Mouse (Mus musculus) intestine, embryonic 14.5 days (tissue): ENCODE measurements around the gene Srrm2. TPM values are rescaled to one million over a fixed set of nuclear protein-coding genes. Genes with fewer than 3 reads are reported as not detected.
"Not testable (repeated sequence)": the region's sequence is repeated elsewhere in the genome, so short reads cannot be mapped to it uniquely, and the experiment has no call there.

ENCODE experiments used
- ATAC-seq: fragments of 200-750 bp; cut with Nextera tagmentation; replicated peaks from 2 replicates; pipeline ENCODE4 v1.8.0; 2017; ENCODE audit warnings: low read depth, moderate number of reproducible peaks, moderate TSS enrichment, moderate library complexity; ENCODE audit not compliant: low FRiP score, low TSS enrichment
- DNase-seq: peaks from one replicate; pipeline ENCODE4 v3.0.0-alpha.2; 2018; ENCODE audit warnings: low spot score
- H3K27ac ChIP-seq: fragments of 300-500 bp; sonication (generic); 2 replicates; pipeline ENCODE4 v1.5.1; 2014; ENCODE audit warnings: low read depth, mild to moderate bottlenecking, control low read depth
- H3K27me3 ChIP-seq: fragments of 300-500 bp; sonication (generic); replicated peaks from 2 replicates; pipeline ENCODE4 v1.6.1; 2014; ENCODE audit warnings: low read length, control low read depth; ENCODE audit not compliant: control insufficient read depth, insufficient read depth
- H3K36me3 ChIP-seq: fragments of 300-500 bp; sonication (generic); 2 replicates; pipeline ENCODE4 v1.6.1; 2014; ENCODE audit warnings: low read length, control low read depth; ENCODE audit not compliant: control insufficient read depth, insufficient read depth
- H3K4me1 ChIP-seq: fragments of 300-500 bp; sonication (generic); replicated peaks from 2 replicates; pipeline ENCODE4 v1.6.1; 2014; ENCODE audit warnings: low read length, control low read depth, mixed read lengths; ENCODE audit not compliant: control insufficient read depth, insufficient read depth
- H3K4me2 ChIP-seq: fragments of 300-500 bp; sonication (generic); 2 replicates; pipeline ENCODE4 v1.6.1; 2014; ENCODE audit warnings: low read length
- H3K4me3 ChIP-seq: fragments of 300-500 bp; sonication (generic); 2 replicates; pipeline ENCODE4 v1.5.1; 2014; ENCODE audit warnings: low read depth, low read length, control low read depth, mixed read lengths
- H3K9ac ChIP-seq: fragments of 300-500 bp; sonication (generic); 2 replicates; pipeline ENCODE4 v1.6.1; 2014; ENCODE audit warnings: mild to moderate bottlenecking, low read length
- H3K9me3 ChIP-seq: fragments of 300-500 bp; sonication (generic); 2 replicates; pipeline ENCODE4 v1.6.1; 2016; ENCODE audit warnings: low read length, control low read depth; ENCODE audit not compliant: control insufficient read depth
- WGBS: fragments of 180-500 bp; shearing (Covaris S2); extraction: QIAGEN DNeasy Blood & Tissue Kit; methylation state at CpG from one replicate; pipeline ENCODE4 v1.1.7; 2014; 5-methylcytosine and 5-hydroxymethylcytosine counted together
- polyA plus RNA-seq: library from polyadenylated mRNA; unstranded; fragments of >200 nt; fragmentation: Nextera tagmentation; extraction: Ambion mirVana; gene quantifications from 2 replicates; pipeline ENCODE4 v1.2.1, GENCODE M21; 2014

The Srrm2 gene
- polyA plus RNA-seq, 1 experiment from 2014 or later = 452 TPM

DNA sequence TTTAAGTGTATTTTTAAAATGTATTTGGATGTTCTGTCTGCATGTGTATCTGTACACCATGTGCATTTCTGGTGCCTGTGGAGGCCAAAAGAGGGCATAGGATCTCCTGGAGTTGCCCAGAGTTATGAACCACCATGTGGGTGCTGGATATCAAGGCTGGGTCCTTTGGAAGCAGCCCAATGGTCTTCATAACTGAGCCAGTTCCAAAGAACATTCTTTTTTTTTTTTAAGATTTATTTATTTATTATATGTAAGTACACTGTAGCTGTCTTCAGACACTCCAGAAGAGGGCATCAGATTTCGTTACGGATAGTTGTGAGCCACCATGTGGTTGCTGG, 18.1 kb upstream of the Srrm2 start:
- not testable (repeated sequence) for H3K9me3 ChIP-seq, H3K9ac ChIP-seq, H3K27me3 ChIP-seq, H3K4me3 ChIP-seq, H3K4me1 ChIP-seq, H3K27ac ChIP-seq, H3K36me3 ChIP-seq, ATAC-seq, H3K4me2 ChIP-seq, DNase-seq
- WGBS = 73% methylated on average over 2 of the region's 2 CpGs

DNA sequence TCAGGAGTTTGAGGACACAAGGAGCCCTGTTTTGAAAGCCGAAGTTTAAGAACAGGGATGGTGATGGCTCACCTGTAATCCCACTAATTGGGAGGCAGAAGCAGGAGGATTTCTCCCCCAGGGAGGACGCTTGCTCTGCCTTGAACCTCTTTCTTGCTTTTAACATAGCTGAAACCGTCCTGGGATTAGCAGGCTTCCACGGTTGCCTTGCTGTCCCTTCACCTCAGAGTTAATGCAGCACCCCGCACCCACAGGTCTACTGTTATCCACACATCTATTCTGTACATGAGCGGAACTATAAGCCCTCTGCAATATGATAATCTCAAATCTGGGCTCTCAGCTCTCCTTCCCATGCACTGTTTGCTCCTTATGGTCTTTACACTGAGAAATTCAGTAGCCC, 16.7 kb upstream of the Srrm2 start:
- 63% methylated on average over 6 of the region's 6 CpGs for WGBS
- no peaks in the 10 kb centered on the region for H3K27me3 ChIP-seq
- no peaks in the 10 kb centered on the region for H3K9me3 ChIP-seq
- H3K4me3 ChIP-seq = no peak overlapping the region
- ATAC-seq (no peak), DNase-seq (no peak)
- H3K4me2 ChIP-seq = no peak overlapping the region
- H3K27ac ChIP-seq = no peak overlapping the region
- H3K4me1 ChIP-seq = 0 out of 2 replicates have a peak, but pooled peaks cover 7% of the 10 kb centered on the region
- H3K9ac ChIP-seq = no peak overlapping the region
- no peaks in the 10 kb centered on the region for H3K36me3 ChIP-seq

DNA sequence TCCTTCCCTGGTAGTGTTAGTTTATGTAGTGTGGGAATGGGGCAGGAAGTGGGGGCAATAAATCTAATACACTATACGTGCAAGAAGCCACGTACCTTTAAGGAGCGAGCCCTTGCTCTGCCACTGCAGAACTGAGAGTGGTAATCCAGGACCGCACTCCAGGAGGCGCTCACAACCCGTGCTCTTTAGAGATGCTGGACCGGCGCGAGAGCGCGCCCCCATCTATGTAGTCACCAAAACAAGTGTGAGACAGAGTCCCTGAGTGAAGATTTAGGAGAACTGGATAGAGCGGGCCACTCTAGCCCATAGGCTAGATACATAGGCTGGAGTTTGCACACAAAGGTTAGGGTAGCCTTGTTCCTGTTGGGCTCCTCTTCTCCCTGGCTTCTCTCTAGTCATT, 16.2 kb upstream of the Srrm2 start:
- WGBS = 3% methylated on average over 12 of the region's 12 CpGs
- H3K4me3 ChIP-seq = no peak overlapping the region
- DNase-seq = peak; percentile 87

DNA sequence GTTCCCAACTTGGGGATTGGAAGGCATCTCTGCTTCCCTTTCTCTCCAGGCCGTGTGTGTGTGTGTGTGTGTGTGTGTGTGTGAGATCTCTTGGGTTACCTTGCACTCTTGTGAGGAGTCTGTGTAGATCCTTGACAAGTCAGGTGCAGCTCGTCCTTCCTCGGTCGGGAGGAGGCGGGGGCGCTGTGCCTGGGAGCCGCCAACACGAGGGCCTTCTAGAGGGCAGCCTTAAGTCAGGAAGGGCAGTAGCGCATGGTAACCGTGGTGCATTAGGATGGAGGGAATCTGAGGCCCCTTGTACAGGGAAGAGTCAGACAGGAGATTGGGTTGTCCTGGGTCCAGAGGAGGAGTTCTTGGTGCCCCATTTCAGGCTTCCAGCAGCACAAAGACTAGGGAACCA, 14.1 kb upstream of the Srrm2 start:
- 77% methylated on average over 10 of the region's 10 CpGs for WGBS
- no peak overlapping the region for H3K4me2 ChIP-seq
- H3K36me3 ChIP-seq = no peaks in the 10 kb centered on the region
- H3K4me3 ChIP-seq = no peak overlapping the region
- no peak for ATAC-seq
- no peaks in the 10 kb centered on the region for H3K27me3 ChIP-seq
- H3K9me3 ChIP-seq = no peaks in the 10 kb centered on the region
- no peak overlapping the region for H3K27ac ChIP-seq
- no peak for DNase-seq
- no peak overlapping the region for H3K9ac ChIP-seq
- no peaks in the 10 kb centered on the region for H3K4me1 ChIP-seq

More for the DNA sequence above, 16.2 kb upstream of the Srrm2 start:
- H3K4me1 ChIP-seq = 0 out of 2 replicates have a peak, but pooled peaks cover 7% of the 10 kb centered on the region
- H3K9me3 ChIP-seq = no peaks in the 10 kb centered on the region
- H3K4me2 ChIP-seq = no peak overlapping the region
- no peaks in the 10 kb centered on the region for H3K27me3 ChIP-seq
- H3K9ac ChIP-seq = no peak overlapping the region
- H3K36me3 ChIP-seq = no peaks in the 10 kb centered on the region
- peak; percentile 44; the same call in 1 of the 2 replicates for ATAC-seq
- no peak overlapping the region for H3K27ac ChIP-seq

DNA sequence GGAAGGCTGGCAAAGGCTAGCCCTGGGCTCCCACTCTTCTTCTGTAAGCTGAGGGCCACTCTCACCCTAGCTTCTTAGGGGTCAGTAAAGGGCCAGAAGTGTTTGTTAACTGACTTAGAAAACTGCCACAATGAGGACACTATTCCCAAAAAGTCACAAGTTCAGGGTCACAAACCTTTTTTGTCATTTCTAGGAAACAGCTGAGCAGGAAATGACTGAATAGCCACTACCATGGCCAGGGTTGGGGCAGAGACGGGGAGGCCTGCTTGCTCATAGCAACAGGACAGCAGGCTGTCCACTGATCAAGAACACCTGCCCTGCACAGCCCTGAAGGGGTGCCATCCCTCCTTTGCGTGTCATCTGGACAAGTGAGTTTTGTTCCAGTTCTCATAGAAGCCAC, 13.2 kb upstream of the Srrm2 start:
- ATAC-seq = no peak
- no peak for DNase-seq
- Histone ChIP-seq H3K4me3 (no peak overlapping the region), H3K4me2 (no peak overlapping the region), H3K36me3 (no peaks in the 10 kb centered on the region), H3K27ac (no peak overlapping the region), H3K27me3 (no peaks in the 10 kb centered on the region), H3K9me3 (no peaks in the 10 kb centered on the region), H3K9ac (no peak overlapping the region), H3K4me1 (no peaks in the 10 kb centered on the region)
- 76% methylated on average over 2 of the region's 2 CpGs for WGBS

DNA sequence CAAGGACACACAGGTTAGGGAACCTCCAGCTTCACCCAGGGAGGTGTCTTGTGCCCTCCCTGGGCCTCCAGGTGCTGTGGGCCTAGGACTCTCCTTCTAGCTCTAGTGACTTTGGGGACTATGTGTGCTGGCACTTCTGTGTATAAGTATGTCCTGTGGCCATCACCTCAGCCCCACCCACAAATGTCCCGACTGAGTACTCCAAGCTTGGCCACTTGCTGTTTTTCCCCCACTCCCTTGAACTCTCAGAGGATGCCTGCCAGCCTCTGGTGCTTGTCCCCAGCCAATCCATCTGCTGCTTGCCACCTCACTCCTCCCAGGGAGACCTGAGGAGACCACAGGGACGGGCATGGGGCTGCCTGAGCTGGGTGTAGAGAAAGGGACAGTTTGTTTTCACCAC, 11.9 kb upstream of the Srrm2 start:
- ATAC-seq = no peak
- Histone ChIP-seq H3K9me3 (no peaks in the 10 kb centered on the region), H3K9ac (no peak overlapping the region), H3K4me2 (no peak overlapping the region), H3K4me3 (no peak overlapping the region), H3K27ac (no peak overlapping the region), H3K4me1 (no peaks in the 10 kb centered on the region), H3K27me3 (no peaks in the 10 kb centered on the region), H3K36me3 (no peaks in the 10 kb centered on the region)
- WGBS = 44% methylated on average over 2 of the region's 2 CpGs
- no peak for DNase-seq

DNA sequence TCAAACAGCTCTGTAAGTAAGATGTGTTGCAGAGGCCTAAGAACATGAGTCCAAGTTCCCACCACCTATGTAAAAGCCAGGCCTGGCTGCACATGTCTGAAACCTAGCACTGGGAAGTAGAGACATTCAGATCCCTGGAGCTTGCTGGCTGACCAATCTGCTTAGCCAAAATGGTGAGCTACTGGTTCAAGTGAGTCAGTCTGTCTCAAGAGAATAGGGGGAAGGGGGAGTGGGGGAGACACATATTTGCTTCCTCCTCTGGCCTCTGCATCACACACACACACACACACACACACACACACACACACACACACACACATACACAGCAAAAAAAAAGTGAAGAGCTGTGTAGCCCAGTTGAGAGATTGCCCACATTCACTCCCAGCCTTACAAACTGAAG, 7.0 kb upstream of the Srrm2 start:
- Histone ChIP-seq H3K27me3 (no peaks in the 10 kb centered on the region), H3K36me3 (no peaks in the 10 kb centered on the region), H3K4me1 (no peaks in the 10 kb centered on the region), H3K9me3 (no peaks in the 10 kb centered on the region), H3K4me3 (no peak overlapping the region), H3K4me2 (no peak overlapping the region), H3K9ac (no peak overlapping the region), H3K27ac (no peak overlapping the region)
- no peak for ATAC-seq
- no peak for DNase-seq

DNA sequence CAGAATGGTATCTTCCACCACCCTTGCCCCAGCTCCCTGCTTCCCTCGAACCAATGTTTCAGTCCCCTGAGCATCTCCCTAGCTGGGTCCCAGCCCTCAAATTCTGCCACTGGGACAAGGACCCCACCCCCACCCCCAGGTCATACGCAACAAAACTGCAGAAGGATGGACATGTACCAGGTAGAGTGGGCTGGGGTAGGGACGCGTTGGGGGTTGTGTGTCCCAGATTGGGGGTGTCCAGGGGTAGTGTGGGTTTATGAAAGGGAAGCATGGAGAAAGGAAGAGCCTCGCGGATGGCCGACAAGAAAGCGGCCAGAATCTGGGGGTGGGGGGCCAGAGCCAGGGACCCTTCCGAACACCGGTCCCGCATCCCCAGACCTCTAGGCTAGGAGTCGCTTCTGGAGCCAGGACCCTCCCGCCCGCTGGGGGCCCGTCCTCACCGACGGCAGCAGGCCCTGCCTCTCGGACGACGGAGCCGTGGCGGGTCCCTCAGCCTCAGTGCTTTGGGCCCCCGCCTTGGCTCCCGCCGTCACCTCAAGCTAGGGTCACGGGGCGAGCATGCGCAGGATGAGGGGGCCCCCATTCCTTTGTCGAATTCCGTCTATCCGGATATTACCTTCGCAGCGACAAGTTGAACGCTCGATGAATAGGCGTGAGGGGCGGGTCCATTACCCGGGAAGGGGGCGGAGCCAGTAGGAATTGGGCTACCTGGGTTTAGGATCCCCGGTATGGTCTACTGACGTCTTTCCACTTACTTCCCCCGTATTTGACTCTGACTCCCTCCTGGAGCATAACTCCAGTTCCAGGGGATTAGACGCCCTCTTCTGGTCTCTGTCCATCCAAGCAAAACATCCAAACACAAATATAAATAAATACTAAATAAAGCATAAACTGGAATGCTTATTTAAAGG, 4.5 kb upstream of the Srrm2 start, which contains the start of gene Flywch2:
Gene Flywch2, minus strand, starts transcription at position 521 of the 911 bp plus-strand sequence.
- H3K4me3 ChIP-seq = peak within 1 kb of the TSS; percentile 60
- 2% methylated on average over 33 of the region's 43 CpGs for WGBS
- no peaks in the 10 kb centered on the region for H3K36me3 ChIP-seq
- no peaks in the 10 kb centered on the region for H3K9me3 ChIP-seq
- peak within 1 kb of the TSS; percentile 89 for H3K4me2 ChIP-seq
- H3K9ac ChIP-seq = peak within 1 kb of the TSS; percentile 59
- peak; percentile 83 for ATAC-seq
- peaks cover 11% of the 10 kb centered on the region for H3K4me1 ChIP-seq
- no peak within 1 kb of the TSS for H3K27ac ChIP-seq
- peak; percentile 86 for DNase-seq
- H3K27me3 ChIP-seq = no peaks in the 10 kb centered on the region

DNA sequence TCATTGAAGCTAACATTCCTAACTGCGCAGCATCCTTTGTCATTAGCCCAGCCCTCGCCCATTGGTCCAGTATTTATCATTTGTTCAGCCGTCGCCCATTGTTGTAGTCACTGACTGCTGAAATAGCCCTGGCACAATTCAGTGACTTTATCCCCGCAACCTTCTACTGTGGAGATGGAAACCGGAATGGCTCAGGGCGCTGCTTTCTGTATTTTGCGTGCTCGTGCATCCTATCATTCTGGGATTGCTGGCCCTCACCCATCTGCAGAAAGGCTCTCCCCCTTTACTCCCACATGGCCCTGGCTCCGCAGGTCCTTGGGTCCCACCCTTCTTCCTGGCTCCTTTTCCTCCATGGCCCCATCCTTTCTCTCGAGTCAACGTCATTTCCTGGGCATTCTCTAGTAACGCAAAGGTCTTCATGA, 3.8 kb upstream of the Srrm2 start:
- Histone ChIP-seq H3K4me3 (peak overlapping the region; percentile 60), H3K27me3 (no peaks in the 10 kb centered on the region), H3K27ac (no peak overlapping the region), H3K9ac (no peak overlapping the region; the same call in 1 of the 2 replicates), H3K4me2 (peak overlapping the region; percentile 89), H3K36me3 (no peaks in the 10 kb centered on the region), H3K4me1 (peaks cover 11% of the 10 kb centered on the region), H3K9me3 (no peaks in the 10 kb centered on the region)
- no peak; the same call in 1 of the 2 replicates for ATAC-seq
- no peak for DNase-seq
- WGBS = 15% methylated on average over 13 of the region's 13 CpGs
